Comparison of ENCODE assay signal across 15 mouse cellular contexts in the genomic region with DNA sequence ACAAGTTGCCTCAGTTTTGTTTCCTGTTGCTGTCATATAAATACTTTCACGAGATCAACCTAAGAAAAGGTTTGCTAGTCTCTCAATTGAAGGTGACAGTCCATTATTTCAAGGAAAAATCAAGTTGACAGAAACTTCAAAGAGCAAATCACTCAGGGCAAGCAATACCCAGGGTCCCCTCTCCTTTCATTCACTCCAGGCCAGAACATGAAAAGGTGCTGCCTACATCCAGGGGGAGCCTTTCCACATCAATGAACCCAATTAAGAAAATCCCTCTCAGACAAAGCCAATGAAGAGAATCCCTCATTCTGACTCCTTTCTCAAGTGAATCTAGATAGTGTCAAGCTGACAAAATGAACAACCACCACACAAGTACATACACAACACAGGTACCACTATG. TPM values are rescaled to one million over a fixed set of nuclear protein-coding genes. Genes with fewer than 3 reads are reported as not detected.
"Had no signal": no experiment of that assay in that cellular context is flagged by ENCODE, and none has a peak within 500 bp of the region (broad histone marks: within the 10 kb centered on the region; RNA-seq: fewer than 3 reads in every experiment).

No protein-coding gene starts in this region.

- H3K4me1 ChIP-seq: liver, embryonic 12.5 days had no signal

- DNase-seq: kidney, adult 9 months; kidney, postnatal 36 days; layer of hippocampus, adult 9-11 months; layer of hippocampus, postnatal 36 days; lung, embryonic 14.5 days; lung, postnatal 10 days; lung, postnatal 4 days; thymus, postnatal 4 days had no signal

- H3K27me3 ChIP-seq: limb, embryonic 15.5 days; midbrain, embryonic 12.5 days; neural tube, embryonic 13.5 days had no signal

- H3K4me3 ChIP-seq: limb, embryonic 15.5 days; liver, embryonic 12.5 days; midbrain, embryonic 12.5 days; neural tube, embryonic 13.5 days had no signal

- H3K4me2 ChIP-seq: limb, embryonic 15.5 days; liver, embryonic 12.5 days; lung, embryonic 14.5 days; midbrain, embryonic 12.5 days; neural tube, embryonic 13.5 days had no signal

- H3K27ac ChIP-seq: kidney, postnatal 0 days; limb, embryonic 15.5 days; liver, embryonic 12.5 days; midbrain, embryonic 12.5 days; neural tube, embryonic 13.5 days; stomach, postnatal 0 days had no signal

- H3K9ac ChIP-seq: limb, embryonic 15.5 days; liver, embryonic 12.5 days; lung, embryonic 14.5 days; midbrain, embryonic 12.5 days; neural tube, embryonic 13.5 days had no signal

- ATAC-seq: liver, embryonic 12.5 days had no signal

- H3K36me3 ChIP-seq: limb, embryonic 15.5 days; liver, embryonic 12.5 days; midbrain, embryonic 12.5 days; neural tube, embryonic 13.5 days had no signal

- H3K9me3 ChIP-seq: limb, embryonic 15.5 days; liver, embryonic 12.5 days; midbrain, embryonic 12.5 days; neural tube, embryonic 13.5 days had no signal

RNA-seq across cellular contexts. Expression of a gene that starts 2.5 kb away (rescaled TPM):
- total RNA-seq: megakaryocyte, adult 5-6 weeks had no signal
